Mouse (Mus musculus) limb, embryonic 13.5 days (tissue): ENCODE measurements around the gene Gal3st4. TPM values are rescaled to one million over a fixed set of nuclear protein-coding genes. Genes with fewer than 3 reads are reported as not detected.
"Not testable (repeated sequence)": the region's sequence is repeated elsewhere in the genome, so short reads cannot be mapped to it uniquely, and the experiment has no call there.

Experiments
- ATAC-seq: fragments of 200-750 bp; cut with Nextera tagmentation; 2 replicates; pipeline ENCODE4 v1.8.0; 2017; ENCODE audit warnings: low read depth, moderate number of reproducible peaks, moderate TSS enrichment; ENCODE audit not compliant: low FRiP score
- H3K27ac ChIP-seq: fragments of 300-500 bp; sonication (generic); 2 replicates; pipeline ENCODE4 v1.5.1; 2015; ENCODE audit warnings: inconsistent platforms, mild to moderate bottlenecking, moderate library complexity
- H3K27me3 ChIP-seq: fragments of 300-500 bp; sonication (generic); 2 replicates; pipeline ENCODE4 v1.6.1; 2015; ENCODE audit warnings: mild to moderate bottlenecking, inconsistent platforms
- H3K36me3 ChIP-seq: fragments of 300-500 bp; sonication (generic); 2 replicates; pipeline ENCODE4 v1.6.1; 2015; ENCODE audit warnings: inconsistent platforms, mild to moderate bottlenecking, moderate library complexity
- H3K4me1 ChIP-seq: fragments of 300-500 bp; sonication (generic); 2 replicates; pipeline ENCODE4 v1.6.1; 2015; ENCODE audit warnings: inconsistent platforms
- H3K4me2 ChIP-seq: fragments of 300-500 bp; sonication (generic); replicated peaks from 2 replicates; pipeline ENCODE4 v1.6.1; 2015; ENCODE audit warnings: inconsistent platforms, mild to moderate bottlenecking, moderate library complexity
- H3K4me3 ChIP-seq: fragments of 300-500 bp; sonication (generic); 2 replicates; pipeline ENCODE4 v1.5.1; 2015; ENCODE audit warnings: moderate library complexity, mild to moderate bottlenecking, inconsistent platforms
- H3K9ac ChIP-seq: fragments of 300-500 bp; sonication (generic); 2 replicates; pipeline ENCODE4 v1.6.1; 2015; ENCODE audit warnings: mild to moderate bottlenecking, inconsistent platforms
- H3K9me3 ChIP-seq: fragments of 300-500 bp; sonication (generic); 2 replicates; pipeline ENCODE4 v1.6.1; 2016; ENCODE audit warnings: inconsistent platforms
- WGBS: fragments of 180-500 bp; shearing (Covaris S2); methylation state at CpG from one replicate; pipeline ENCODE4 v1.1.7; 2015; 5-methylcytosine and 5-hydroxymethylcytosine counted together
- polyA plus RNA-seq: library from polyadenylated mRNA; unstranded; fragments of >200 nt; fragmentation: Nextera tagmentation; extraction: Ambion mirVana; gene quantifications from 2 replicates; pipeline ENCODE4 v1.2.1, GENCODE M21; 2015

The Gal3st4 gene
- polyA plus RNA-seq, 1 experiment from 2014 or later: 4.5 TPM

GRCm38 (mm10) chr5:138233778-138234177 lies 38.9 kb downstream of the Gal3st4 start:
- ATAC-seq: no peak
- H3K4me1 ChIP-seq: no peaks in the 10 kb centered on the region
- no peaks in the 10 kb centered on the region for H3K9me3 ChIP-seq
- no peak overlapping the region for H3K4me3 ChIP-seq
- no peaks in the 10 kb centered on the region for H3K27me3 ChIP-seq
- no peaks in the 10 kb centered on the region for H3K36me3 ChIP-seq
- H3K4me2 ChIP-seq: no peak overlapping the region
- 86% methylated on average over 2 of the region's 2 CpGs for WGBS
- H3K9ac ChIP-seq: no peak overlapping the region
- no peak overlapping the region for H3K27ac ChIP-seq

GRCm38 (mm10) chr5:138229511-138229910 lies 43.1 kb downstream of the Gal3st4 start:
- Histone ChIP-seq H3K9ac (no peak overlapping the region), H3K27ac (no peak overlapping the region), H3K4me3 (no peak overlapping the region), H3K4me2 (no peak overlapping the region), H3K27me3 (no peaks in the 10 kb centered on the region), H3K4me1 (no peaks in the 10 kb centered on the region), H3K36me3 (no peaks in the 10 kb centered on the region), H3K9me3 (no peaks in the 10 kb centered on the region)
- ATAC-seq: no peak
- 94% methylated on average over 3 of the region's 3 CpGs for WGBS

GRCm38 (mm10) chr5:138228026-138228425 lies 44.6 kb downstream of the Gal3st4 start:
- ATAC-seq: no peak
- H3K4me3 ChIP-seq: no peak overlapping the region
- no peaks in the 10 kb centered on the region for H3K27me3 ChIP-seq
- H3K36me3 ChIP-seq: no peaks in the 10 kb centered on the region
- no peak overlapping the region for H3K27ac ChIP-seq
- 52% methylated on average over 3 of the region's 3 CpGs for WGBS
- H3K9ac ChIP-seq: no peak overlapping the region
- H3K4me2 ChIP-seq: no peak overlapping the region
- no peaks in the 10 kb centered on the region for H3K4me1 ChIP-seq
- H3K9me3 ChIP-seq: no peaks in the 10 kb centered on the region

- Histone ChIP-seq H3K36me3 (no peaks in the 10 kb centered on the region), H3K9ac (no peak overlapping the region), H3K4me1 (no peaks in the 10 kb centered on the region), H3K27me3 (no peaks in the 10 kb centered on the region), H3K9me3 (no peaks in the 10 kb centered on the region), H3K4me2 (no peak overlapping the region), H3K4me3 (no peak overlapping the region), H3K27ac (no peak overlapping the region)
- 74% methylated on average over 2 of the region's 2 CpGs for WGBS
- no peak for ATAC-seq
These were observed 45.3 kb downstream of the Gal3st4 start for GRCm38 (mm10) chr5:138227367-138227766.

GRCm38 (mm10) chr5:138226491-138226890 lies 46.1 kb downstream of the Gal3st4 start:
- no peak overlapping the region for H3K4me3 ChIP-seq
- H3K27me3 ChIP-seq: no peaks in the 10 kb centered on the region
- H3K27ac ChIP-seq: no peak overlapping the region
- H3K36me3 ChIP-seq: no peaks in the 10 kb centered on the region
- H3K4me2 ChIP-seq: no peak overlapping the region
- ATAC-seq: no peak
- H3K4me1 ChIP-seq: no peaks in the 10 kb centered on the region
- no peaks in the 10 kb centered on the region for H3K9me3 ChIP-seq
- no peak overlapping the region for H3K9ac ChIP-seq
- 71% methylated on average over 4 of the region's 4 CpGs for WGBS

- 36% methylated on average over 2 of the region's 2 CpGs for WGBS
- no peaks in the 10 kb centered on the region for H3K36me3 ChIP-seq
- H3K9ac ChIP-seq: no peak within 1 kb of the TSS
- ATAC-seq: no peak
- no peaks in the 10 kb centered on the region for H3K9me3 ChIP-seq
- H3K27ac ChIP-seq: no peak within 1 kb of the TSS
- H3K27me3 ChIP-seq: no peaks in the 10 kb centered on the region
- H3K4me1 ChIP-seq: no peaks in the 10 kb centered on the region
- H3K4me3 ChIP-seq: no peak within 1 kb of the TSS
- H3K4me2 ChIP-seq: no peak within 1 kb of the TSS
These were observed 46.9 kb downstream of the Gal3st4 start, which contains the start of gene Nxpe5 for GRCm38 (mm10) chr5:138225700-138226099. Nxpe5 (plus strand) TSS chr5:138225898.

- Histone ChIP-seq H3K9ac (no peak overlapping the region), H3K4me3 (no peak overlapping the region), H3K4me1 (no peaks in the 10 kb centered on the region), H3K27ac (no peak overlapping the region), H3K27me3 (no peaks in the 10 kb centered on the region), H3K36me3 (no peaks in the 10 kb centered on the region), H3K9me3 (no peaks in the 10 kb centered on the region), H3K4me2 (no peak overlapping the region)
- 53% methylated on average over 3 of the region's 3 CpGs for WGBS
- ATAC-seq: no peak
These were observed 49.4 kb downstream of the Gal3st4 start for GRCm38 (mm10) chr5:138223287-138223686.

GRCm38 (mm10) chr5:138222111-138222510 lies 50.5 kb downstream of the Gal3st4 start:
- no peak overlapping the region for H3K9ac ChIP-seq
- peaks cover 3% of the 10 kb centered on the region for H3K9me3 ChIP-seq
- no peaks in the 10 kb centered on the region for H3K4me1 ChIP-seq
- no peak overlapping the region for H3K4me2 ChIP-seq
- 22% methylated on average over 4 of the region's 4 CpGs for WGBS
- no peaks in the 10 kb centered on the region for H3K27me3 ChIP-seq
- no peak overlapping the region for H3K4me3 ChIP-seq
- no peaks in the 10 kb centered on the region for H3K36me3 ChIP-seq
- no peak overlapping the region for H3K27ac ChIP-seq
- no peak for ATAC-seq

GRCm38 (mm10) chr5:138219864-138220263 lies 52.8 kb downstream of the Gal3st4 start:
- Histone ChIP-seq H3K4me1 (no peaks in the 10 kb centered on the region), H3K4me2 (no peak overlapping the region), H3K27ac (no peak overlapping the region), H3K27me3 (no peaks in the 10 kb centered on the region), H3K36me3 (no peaks in the 10 kb centered on the region), H3K4me3 (no peak overlapping the region), H3K9ac (no peak overlapping the region), H3K9me3 (peaks cover 25% of the 10 kb centered on the region)
- 67% methylated on average over 2 of the region's 2 CpGs for WGBS
- ATAC-seq: no peak

GRCm38 (mm10) chr5:138216632-138217031 lies 56.0 kb downstream of the Gal3st4 start:
- not testable (repeated sequence) for H3K36me3 ChIP-seq, H3K27ac ChIP-seq, ATAC-seq, H3K9ac ChIP-seq, H3K27me3 ChIP-seq, H3K4me2 ChIP-seq, H3K4me3 ChIP-seq, H3K4me1 ChIP-seq
- peaks cover 31% of the 10 kb centered on the region for H3K9me3 ChIP-seq
- WGBS: 96% methylated on average over 13 of the region's 13 CpGs

Other genes with a start within 250 kb of the Gal3st4 start
- gene Smok3c, start 219.6 kb downstream of the Gal3st4 start, polyA plus RNA-seq: not detected in 2 replicates
- 20.1 and 22.4 TPM in 2 replicates for gene Zkscan1, start 187.8 kb downstream of the Gal3st4 start, polyA plus RNA-seq
- 76.5 and 77.3 TPM in 2 replicates for gene Zscan21, start 155.9 kb downstream of the Gal3st4 start, polyA plus RNA-seq
- 20.3 and 23.8 TPM in 2 replicates for gene Zfp113, start 117.1 kb downstream of the Gal3st4 start, polyA plus RNA-seq
- gene Cops6, start 111.8 kb downstream of the Gal3st4 start, polyA plus RNA-seq: 362 and 367 TPM in 2 replicates
- gene Ap4m1, start 100.8 kb downstream of the Gal3st4 start, polyA plus RNA-seq: 32.2 and 35.8 TPM in 2 replicates
- 208 and 210 TPM in 2 replicates for gene Mcm7, start 100.4 kb downstream of the Gal3st4 start, polyA plus RNA-seq
- gene Taf6, start 85.4 kb downstream of the Gal3st4 start, polyA plus RNA-seq: 99.2 and 106 TPM in 2 replicates
- gene Cnpy4, start 85.4 kb downstream of the Gal3st4 start, polyA plus RNA-seq: 73.0 and 73.8 TPM in 2 replicates
- gene Mblac1, start 78.5 kb downstream of the Gal3st4 start, polyA plus RNA-seq: 10.5 and 11.3 TPM in 2 replicates
- gene Nxpe5, start 46.9 kb downstream of the Gal3st4 start, polyA plus RNA-seq: not detected in 2 replicates
- 63.5 and 64.7 TPM in 2 replicates for gene Lamtor4, start 17.4 kb downstream of the Gal3st4 start, polyA plus RNA-seq
- 4.4 and 5.2 TPM in 2 replicates for gene BC037034, start 8.8 kb downstream of the Gal3st4 start, polyA plus RNA-seq
- gene Gm43720, start 7.1 kb upstream of the Gal3st4 start, polyA plus RNA-seq: 0.13 and 0.29 TPM in 2 replicates
- gene Gpc2, start 7.2 kb upstream of the Gal3st4 start, polyA plus RNA-seq: 52.9 and 55.6 TPM in 2 replicates
- 8.2 and 9.4 TPM in 2 replicates for gene Stag3, start 7.4 kb upstream of the Gal3st4 start, polyA plus RNA-seq
- gene Pvrig, start 69.1 kb upstream of the Gal3st4 start, polyA plus RNA-seq: 0.18 TPM in 1 of 2 replicates, not detected in the other
- 56.2 and 56.6 TPM in 2 replicates for gene Zfp157, start 168.6 kb upstream of the Gal3st4 start, polyA plus RNA-seq